Mouse (Mus musculus): ENCODE data around the gene Vti1a.
A peak's percentile ranks its signal among the peaks of the same experiment; 100 is the strongest.

Gene Vti1a

DNA sequence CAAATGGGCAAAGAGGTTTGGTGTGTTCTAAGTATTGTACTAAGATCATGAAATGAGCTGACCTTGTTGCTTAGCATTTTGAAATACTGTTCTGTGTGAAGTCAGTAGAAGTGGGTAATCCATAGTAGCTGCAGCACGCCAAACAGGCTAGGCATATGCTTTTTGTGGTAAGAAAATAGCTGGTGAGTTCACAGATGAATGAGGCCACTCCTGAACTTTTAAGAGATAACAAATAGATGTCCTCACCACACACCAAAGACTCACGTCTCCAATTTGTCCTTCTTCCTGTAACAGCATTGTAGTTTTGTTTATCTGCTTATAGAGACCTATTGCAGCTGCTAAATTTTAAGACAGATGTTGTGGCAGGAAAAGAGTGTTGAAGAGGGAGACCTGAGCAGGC is 62.8 kb downstream of the Vti1a start:
- no peak for DNase-seq (ENCODE audit: low read depth, low spot score)

DNA sequence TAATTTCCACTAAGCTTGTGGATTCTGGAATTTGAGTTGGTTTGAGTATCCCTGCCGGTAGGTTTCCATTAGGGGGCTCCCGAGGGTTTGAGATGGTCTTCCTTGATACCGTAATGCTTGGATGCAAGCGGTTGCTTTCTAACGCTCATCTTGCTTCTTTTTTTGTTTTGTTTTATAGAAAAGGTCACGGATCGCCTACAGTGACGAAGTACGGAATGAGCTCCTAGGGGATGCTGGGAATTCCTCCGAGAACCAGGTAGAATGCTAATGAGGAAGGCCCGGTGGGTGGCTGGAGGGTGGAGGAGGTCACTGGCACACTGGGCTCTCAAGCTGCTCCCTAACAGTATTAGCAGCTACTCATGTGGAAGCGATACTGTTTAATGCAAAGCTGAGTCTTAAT is 64.7 kb downstream of the Vti1a start:
- no peak for DNase-seq (ENCODE audit: low read depth, low spot score)

DNA sequence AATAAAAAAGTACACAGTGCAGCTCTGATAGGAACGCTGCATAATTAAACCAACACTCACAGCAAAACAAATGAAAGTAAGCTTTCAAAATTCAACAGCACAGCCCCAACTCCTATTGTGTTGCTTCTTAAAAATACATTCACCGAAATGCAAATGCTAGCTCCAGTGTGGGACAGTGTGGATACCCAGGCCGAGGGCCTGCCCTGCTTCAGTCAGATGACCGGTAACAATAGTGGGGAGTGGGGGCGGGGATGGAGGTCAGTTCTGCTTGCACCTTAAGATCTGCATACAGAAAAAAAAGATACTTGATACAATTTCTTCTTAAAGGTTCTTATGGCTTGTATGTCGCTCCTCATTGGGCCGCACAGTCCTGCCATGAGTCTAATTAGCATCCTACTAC is 65.2 kb downstream of the Vti1a start:
- DNase-seq (ENCODE audit: low read depth, low spot score): no peak

DNA sequence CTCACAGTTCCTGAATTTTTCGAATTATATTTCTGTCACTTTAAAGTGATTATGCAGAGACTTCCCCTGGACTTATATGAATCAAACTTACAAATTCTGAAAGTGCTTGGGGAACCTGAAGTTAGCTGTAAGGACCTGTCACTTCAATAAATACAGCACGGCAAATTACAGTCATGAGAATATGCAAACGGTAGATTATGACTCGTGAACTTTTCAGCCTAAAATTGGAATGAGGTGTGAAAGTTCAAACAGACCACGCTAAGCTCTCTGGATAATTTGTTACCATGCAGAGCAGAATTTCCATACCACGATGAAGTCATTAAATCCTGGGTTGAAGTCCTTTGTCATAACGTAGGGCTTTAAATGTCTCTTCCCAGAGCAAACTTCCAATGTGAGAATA is 66.7 kb downstream of the Vti1a start:
- DNase-seq (ENCODE audit: low read depth, low spot score): no peak

DNA sequence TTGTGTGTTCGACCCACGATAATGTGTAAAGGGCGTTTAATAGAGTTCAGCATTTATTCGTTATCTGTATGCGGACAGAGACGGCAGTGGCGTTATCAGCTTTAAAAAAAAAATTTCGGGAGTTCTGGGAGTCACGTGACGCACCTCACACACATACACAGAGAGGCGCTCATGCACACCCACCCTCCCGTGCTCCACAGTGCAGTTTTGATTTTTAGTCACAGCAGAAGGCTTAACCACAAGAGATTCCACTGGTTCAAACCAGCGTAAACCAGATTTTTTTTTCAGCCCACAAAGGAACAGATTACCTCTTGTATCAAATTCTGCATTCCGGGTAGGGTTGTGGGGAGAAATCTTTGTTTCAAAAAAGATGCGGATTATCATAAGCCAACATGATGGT is 68.5 kb downstream of the Vti1a start:
- DNase-seq (ENCODE audit: low read depth, low spot score): no peak

DNA sequence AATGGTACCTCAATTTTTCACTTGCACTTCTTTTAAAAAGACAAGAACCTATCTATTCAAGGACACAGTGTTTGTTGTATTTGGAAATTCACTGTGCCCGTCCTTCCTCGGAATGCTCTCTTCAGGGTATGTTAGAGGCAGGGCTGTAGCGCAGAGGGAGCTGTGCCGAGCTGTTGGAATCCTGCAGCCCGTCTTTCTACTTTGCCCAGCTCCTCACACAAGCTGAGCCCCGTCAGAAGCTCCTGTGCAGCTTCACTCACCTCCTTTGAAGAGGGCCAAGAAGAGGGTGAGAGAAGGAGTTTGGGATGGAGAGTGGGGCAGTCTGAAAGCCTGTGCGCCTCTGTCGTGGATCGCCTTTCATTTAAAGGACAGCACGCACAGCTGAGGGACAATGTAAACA is 72.9 kb downstream of the Vti1a start:
- DNase-seq (ENCODE audit: low read depth, low spot score): no peak

DNA sequence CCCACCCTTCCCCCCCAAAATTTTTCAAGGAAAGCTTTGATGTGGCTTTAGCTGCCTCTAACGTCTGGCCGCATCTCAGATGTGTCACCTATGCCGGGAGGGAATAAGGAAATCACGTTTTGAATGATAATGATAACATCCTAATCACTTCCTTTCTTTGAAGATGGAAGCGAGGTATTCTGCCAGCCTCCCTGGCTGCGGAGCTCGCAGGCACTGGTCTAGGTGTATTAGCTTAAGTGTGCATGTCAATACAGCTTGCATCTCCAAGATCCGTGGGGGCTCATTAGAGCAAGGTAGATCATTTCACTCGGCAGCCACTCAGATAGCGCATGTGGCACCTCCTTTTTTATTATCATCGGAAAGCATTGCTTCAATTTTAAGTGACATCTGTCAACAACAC is 74.2 kb downstream of the Vti1a start:
- DNase-seq (ENCODE audit: low read depth, low spot score): no peak

DNA sequence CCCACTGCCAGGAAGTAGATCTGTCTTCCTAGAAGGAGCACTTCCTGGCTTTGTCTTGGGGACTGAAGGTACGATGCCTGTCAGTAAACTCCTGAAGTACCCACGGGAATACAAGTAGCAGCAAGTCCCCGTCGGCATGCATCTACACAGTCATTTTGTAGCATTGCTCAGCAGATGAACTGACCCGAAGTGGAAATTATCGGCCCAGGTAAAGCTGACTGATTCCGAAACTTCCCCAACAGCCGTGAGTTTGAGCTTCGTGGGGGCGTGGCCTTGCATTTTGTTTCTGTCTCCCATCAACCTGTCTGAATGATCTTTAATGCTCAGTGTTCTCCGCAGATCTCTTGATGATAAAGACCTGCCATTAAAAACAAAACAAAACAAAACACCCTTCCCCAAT is 85.5 kb downstream of the Vti1a start:
- DNase-seq (ENCODE audit: low read depth, low spot score): no peak

DNA sequence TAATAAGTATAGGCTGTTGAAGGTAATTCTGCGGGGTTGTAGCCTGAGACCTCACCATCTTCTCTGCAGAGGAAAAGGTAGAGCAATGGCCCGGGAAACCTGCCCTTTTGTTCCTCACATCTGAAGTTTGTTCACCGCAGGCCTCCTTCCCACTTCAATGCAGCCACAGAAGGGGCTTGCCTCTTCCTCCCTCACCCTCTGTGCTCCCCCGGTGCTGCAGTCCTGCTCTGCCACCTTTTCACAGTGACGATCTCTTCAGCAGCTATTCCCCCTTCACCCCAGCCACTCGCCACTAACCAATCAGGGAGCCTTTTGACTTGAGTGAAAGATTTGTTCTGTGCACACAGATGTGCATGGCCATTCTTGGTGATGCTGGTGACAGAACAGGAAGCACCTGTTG is 92.4 kb downstream of the Vti1a start:
- no peak for DNase-seq (ENCODE audit: low read depth, low spot score)

DNA sequence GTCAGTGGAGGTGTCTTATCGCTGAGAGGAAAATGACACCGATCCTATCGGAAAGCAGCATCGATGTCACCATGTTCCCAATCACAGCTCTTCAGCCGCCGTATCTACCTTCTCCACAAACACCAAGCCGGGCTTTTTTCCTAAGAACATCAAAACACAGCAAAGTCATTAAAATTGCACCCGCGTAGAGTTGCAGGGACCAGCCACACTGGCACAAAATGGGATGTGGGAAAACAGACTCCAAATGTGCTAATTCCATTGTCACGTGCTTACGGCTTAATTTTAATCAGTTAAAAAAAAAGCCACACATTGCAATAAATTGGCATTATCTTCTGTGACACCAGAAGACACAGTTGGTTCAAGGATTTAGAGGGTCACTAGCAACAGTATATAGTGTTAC is 95.3 kb downstream of the Vti1a start:
- no peak for DNase-seq (ENCODE audit: low read depth, low spot score)

DNA sequence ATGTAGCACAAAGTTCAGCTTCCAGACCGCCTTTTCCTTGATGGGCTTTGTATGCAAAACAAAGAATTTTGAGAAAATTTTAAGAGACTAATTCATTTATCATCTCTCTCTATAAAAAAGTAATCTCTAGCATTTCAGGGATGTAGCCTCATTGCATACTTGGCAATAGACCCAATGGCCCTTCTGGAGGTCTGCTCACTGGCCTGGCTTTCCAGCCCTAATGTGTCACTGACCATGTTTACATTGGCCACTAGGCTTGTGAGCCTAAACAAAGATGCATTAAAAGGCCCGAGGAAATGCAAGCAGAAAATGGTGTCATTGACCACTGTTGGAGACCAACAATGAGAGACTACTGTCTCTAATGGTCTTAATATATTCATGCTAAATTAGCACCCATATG is 95.8 kb downstream of the Vti1a start:
- no peak for DNase-seq (ENCODE audit: low read depth, low spot score)

DNA sequence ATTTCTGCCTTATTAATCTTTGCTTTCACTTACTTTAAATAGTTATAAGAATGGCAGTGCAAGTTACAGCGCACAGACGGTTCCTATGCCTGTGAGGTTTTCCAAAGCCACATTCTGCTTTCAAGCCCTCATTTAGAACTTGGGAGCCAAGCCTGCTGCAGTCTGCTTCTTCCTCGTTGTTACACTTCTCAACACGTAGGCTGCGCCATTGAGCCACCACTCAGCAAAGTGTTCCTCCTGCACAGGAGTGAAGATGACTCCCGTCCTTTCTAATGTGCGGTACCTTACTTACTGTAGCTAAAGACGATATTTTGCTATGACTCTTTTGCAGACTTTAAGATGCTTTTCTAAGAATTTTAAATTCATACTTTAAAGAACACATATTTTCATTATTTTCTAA is 98.0 kb downstream of the Vti1a start:
- peak; percentile 56 for DNase-seq (ENCODE audit: low read depth, low spot score)

DNA sequence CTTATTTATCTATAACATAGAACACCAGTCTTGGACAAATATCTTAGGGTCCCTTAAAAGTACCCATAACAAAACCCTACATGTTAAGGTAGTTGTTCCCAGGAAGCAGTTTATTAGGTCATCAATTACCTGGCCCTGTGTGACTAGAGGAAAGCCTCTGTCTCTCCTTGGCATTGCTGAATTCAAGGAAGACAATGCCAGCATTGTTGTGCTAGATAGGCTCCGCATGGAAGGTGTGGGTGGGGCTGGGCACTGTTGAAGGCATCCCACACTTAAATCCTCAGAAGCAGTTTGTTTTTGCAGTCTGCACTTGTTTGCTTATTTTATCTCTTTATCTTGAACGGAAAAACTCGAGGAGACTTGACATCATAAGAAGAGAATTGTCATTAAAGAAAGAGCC is 102.7 kb downstream of the Vti1a start:
- no peak for DNase-seq (ENCODE audit: low read depth, low spot score)

DNA sequence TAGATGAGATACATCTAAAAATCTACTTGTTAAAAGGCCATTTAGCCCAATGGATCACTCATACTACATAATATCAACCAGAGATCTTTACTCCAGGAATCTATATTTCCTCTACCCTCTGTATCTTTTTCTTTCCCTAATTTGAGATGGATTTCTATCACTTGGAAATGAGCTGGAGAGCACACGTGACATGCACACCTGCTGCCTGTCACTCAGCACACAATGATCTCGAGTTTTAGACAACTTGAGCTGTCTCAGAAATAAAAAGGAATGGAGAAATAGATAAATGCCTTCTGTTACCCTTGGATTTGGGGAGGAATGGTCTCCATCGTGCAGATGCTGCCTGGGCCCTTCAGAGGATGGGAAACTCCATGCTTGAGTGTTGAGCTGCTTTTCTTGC is 103.9 kb downstream of the Vti1a start:
- DNase-seq (ENCODE audit: low read depth, low spot score): no peak

DNA sequence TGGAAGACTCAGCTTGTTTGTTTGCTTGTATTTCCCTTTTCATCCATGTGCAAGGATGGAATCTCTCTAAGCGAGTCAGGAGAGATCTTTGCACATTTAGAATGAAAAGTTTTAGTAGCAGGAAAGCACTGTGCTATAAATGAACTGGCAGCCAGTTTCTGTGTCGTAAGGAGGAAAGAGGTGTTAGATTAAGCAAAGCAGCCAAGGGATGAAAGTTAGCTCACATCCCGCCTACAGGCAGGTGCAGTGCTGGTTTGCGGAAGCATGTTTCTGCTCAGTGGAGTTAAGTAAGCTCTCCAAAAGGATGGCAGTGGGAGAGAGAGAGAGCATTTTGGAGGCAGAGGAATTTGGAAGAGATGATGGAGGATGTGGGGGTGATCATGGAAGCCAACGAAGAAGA is 105.7 kb downstream of the Vti1a start:
- no peak for DNase-seq (ENCODE audit: low read depth, low spot score)

DNA sequence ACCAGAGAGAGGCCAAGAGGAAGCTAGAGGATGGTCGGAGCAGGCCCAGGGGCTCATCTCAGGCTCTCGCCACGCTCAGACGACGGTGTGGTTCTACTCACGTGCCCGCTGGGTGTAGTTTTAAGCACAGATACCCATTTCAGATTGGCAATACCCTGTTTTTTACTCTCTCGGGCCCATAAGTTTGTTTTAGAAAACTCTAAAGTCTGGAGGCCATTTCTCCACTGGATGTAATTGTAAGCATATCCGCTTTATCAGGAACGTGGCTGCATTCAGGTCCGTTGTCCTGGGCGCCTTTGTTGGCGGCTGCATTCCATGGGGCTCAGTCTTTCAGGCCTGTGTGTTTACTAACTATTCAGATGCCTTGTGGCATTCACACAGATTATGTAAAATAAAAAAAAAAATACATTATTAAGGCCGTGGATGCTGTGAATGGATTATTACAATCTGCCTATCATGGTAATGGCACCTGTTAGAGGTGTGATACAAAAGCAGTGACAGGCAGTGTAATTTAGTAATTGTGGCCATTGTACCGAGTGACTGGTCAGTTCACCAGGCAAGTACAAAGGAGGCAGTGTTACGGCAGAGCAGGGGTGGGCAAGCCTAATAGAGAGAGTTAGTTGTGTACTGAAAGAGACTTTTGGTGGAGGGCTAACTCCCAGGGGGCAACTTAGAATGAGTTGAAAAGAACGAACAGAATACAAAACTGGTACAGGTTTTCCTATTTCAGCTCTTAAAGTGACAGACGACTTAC is 106.4 kb downstream of the Vti1a start:
- DNase-seq (ENCODE audit: low read depth, low spot score): no peak

DNA sequence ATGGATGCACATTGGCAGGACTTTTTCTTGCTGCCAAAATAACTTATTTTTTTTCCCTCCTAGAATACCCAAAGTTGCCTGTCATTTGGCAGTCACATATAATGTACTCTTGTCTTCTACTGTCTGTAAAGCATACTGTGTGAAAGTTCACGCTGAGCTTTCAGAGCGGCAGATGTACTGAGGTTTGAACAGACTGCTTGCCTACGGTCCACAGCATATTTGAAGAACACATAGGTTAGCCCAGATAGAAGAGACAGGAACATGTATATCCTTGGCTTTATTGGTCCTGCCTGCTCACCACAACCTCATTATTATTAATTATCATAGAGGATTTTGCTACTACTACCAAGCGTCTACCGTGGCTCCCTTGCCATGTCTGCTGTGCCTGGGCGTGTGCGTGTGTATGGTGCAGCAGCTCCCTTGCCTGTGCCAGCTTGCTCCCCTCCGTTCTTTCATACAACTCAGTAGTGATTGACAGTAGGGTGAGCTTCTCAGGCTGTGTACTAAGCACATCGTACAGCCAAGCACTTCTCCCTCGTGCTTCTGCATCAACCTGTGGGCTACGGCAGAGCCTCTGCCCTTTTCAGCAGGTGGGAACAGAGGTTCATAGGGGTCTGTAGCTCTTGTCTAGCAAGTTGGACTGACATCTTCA is 107.1 kb downstream of the Vti1a start:
- DNase-seq (ENCODE audit: low read depth, low spot score): no peak

DNA sequence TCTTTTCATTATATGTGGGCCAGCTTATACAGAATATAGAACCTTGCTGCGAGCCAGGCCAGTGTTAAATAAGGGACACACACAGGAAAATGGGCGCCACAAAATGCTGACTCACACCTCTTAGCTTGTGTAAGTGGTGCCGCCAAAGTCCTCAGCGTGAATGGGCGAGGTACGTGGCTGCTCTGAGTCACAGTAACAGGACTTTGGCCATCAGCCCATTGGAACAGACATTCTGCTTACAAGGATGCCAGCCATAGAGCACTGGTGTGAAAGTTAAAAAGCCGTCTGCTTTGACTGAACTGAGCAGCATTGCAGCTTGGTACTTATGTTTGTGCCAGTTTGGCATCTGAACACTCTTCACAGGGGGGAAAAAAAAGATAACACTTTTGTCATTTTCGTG is 107.9 kb downstream of the Vti1a start:
- peak; percentile 66 for DNase-seq (ENCODE audit: low read depth, low spot score)

DNA sequence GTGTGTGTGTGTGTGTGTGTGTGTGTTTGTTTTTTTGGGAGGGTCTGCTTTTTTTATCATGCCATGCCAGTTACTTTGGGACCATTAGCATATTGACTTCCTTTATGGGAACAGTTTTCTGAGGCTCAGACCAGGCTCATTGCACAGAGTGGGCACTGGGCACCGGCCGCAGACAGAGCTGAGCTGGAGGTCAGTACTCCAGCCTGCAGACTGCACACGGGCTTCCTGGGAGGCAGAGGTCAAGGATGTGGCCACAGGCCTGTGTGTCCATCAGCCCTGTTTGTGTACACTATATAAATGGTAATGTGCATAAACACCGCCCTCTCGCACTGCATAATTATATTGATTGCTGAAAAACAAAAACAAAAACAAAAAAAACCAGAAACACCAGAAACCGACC is 108.4 kb downstream of the Vti1a start:
- DNase-seq (ENCODE audit: low read depth, low spot score): no peak

DNA sequence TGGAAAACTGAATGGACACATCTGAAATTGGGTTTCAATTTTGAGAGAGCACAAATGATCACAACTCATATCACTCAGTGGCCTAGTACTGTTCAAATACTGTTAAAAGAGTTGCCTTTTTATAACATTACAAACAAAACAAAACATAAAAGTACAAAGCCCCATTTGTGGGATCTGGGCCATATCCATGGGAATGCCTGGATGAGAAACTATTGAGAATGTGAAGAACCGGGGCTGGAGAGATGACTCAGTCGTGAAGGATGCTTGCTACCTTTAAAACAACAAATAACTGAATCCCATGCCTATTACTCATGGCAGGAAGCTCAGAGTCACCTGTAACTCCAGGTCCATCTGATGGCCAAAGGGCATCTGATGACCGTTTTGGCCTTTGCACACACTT is 124.2 kb downstream of the Vti1a start:
- no peak for DNase-seq (ENCODE audit: low read depth, low spot score)

DNA sequence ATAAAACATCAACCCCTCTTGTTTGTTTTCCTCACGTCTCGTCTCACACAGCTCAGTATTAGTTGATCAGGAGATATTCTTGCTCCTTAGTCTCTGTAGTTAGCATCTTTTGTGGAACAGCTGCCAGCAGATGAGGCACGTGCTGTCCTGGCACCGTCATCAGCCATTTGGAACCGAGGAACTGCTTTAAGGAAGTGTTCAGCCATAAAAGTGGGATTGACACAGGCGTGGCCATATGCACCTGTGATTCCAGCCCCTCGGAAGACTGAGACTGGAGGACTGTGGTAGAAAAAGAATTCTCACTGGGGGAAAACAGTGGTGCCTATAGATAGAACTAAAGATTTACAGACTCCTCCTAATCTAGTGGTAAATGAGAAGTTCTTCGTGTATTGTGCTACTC is 127.5 kb downstream of the Vti1a start:
- no peak for DNase-seq (ENCODE audit: low read depth, low spot score)

DNA sequence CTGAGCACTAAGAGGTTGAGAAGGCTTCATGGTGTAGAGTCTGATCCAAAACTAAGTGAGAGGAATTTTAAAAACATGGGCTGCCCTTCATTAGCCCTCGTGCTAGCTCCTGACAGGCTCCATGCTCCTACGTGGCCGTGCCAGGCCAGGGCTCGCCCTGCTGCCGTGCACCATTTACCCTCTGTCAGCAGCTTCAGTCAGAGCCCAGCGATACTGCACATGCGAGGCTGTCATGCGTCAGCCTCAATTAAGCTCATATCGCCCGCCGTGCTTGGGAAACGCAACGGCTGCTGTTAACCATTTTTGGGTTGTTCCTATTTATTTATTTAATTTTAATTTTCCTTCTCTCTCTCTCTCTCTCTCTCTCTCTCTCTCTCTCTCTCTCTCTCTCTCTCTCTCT is 133.0 kb downstream of the Vti1a start:
- no peak for DNase-seq (ENCODE audit: low read depth, low spot score)

DNA sequence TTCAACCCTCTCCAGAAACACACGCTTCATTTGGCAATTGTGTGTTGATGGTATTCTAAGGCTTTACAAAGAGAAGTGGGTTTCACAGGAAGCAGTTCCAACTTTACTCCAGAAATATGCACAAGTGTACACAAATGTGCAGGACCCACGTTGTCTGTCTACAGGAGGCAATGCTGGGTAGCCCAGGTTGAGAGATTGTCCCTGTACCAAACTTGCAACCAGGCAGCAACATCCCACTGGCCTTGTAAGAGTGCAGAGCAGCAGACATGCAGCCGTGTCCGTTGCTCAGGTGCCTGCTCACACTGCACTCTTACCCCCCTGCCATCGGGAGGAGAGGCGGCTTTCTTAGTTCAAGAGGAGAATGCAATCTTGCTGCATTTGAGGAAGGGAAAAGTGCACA is 133.4 kb downstream of the Vti1a start:
- DNase-seq (ENCODE audit: low read depth, low spot score): no peak
